Mouse (Mus musculus): ENCODE data around the gene Cbfa2t2. TPM values are rescaled to one million over a fixed set of nuclear protein-coding genes. Genes with fewer than 3 reads are reported as not detected.

The Cbfa2t2 gene
- total and polyA plus RNA-seq, 2 experiments = 4.3 to 7.3 TPM

DNA sequence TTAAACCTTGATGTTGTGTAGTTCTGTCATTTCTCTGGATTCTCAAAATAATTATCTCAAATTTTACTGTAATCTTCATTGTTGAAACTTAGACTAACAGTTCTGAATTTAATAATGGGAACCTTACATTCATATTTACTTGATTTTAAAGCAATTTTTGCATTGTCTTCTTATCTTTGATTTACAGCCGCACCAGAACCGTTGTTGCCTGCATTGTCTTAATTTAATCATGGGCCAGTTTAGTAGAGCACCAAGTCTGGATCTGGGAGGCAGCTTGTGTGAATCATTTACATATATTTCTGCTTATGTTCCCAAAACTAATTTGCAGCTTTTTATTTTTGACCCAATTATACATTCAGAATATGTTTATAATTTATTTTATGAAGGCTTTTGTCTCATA is 23.0 kb downstream of the Cbfa2t2 start:
- Histone ChIP-seq H3K27me3 (ENCODE audit: control insufficient read depth, insufficient read depth, low read length) (no peaks in the 10 kb centered on the region), H3K27ac (replicated peaks; ENCODE audit: insufficient read depth, low read depth, low read length) (no peak overlapping the region), H3K9ac (ENCODE audit: low read depth, low read length) (no peak overlapping the region), H3K4me1 (ENCODE audit: control insufficient read depth, insufficient read depth, low read length) (peaks cover 2% of the 10 kb centered on the region; the same call in 1 of the 2 replicates), H3K4me3 (ENCODE audit: insufficient read depth, low read depth, low read length) (no peak overlapping the region), H3K79me2 (ENCODE audit: control insufficient read depth, insufficient read depth, low read length) (peaks cover 32% of the 10 kb centered on the region), H3K36me3 (ENCODE audit: control insufficient read depth, insufficient read depth, low read length) (no peaks in the 10 kb centered on the region)
- TF ChIP-seq CTCF (IDR thresholded peaks at IDR 0.05; ENCODE audit: low read depth, low read length) (no peak), POLR2A (IDR thresholded peaks at IDR 0.05; ENCODE audit: extremely low read depth, insufficient read depth, low read length) (no peak)
- DNase-seq (ENCODE audit: extremely low read depth, low read depth, low spot score) = no peak
- WGBS = 62% methylated on average over 2 of the region's 2 CpGs

DNA sequence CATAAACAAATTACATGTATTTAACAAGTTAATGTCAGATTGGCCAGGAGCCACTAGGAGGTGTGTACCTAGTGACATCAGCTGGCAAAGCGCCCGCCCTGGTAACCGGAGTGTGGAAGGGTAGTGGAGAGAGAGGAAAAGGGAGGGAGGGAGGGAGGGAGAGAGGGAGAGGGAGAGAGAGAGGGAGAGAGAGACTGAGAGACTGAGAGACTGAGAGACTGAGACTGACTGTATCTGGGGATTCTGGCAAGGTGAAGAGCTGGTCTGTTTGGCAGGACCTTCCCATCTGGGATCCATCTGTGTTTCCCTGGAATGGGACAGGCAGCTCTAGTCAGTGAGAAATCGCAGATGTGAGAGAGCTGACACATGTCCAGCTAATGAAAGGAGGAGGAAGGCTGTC is 23.6 kb downstream of the Cbfa2t2 start:
- Histone ChIP-seq H3K79me2 (ENCODE audit: control insufficient read depth, insufficient read depth, low read length) (peaks cover 29% of the 10 kb centered on the region), H3K27me3 (ENCODE audit: control insufficient read depth, insufficient read depth, low read length) (no peaks in the 10 kb centered on the region), H3K4me1 (ENCODE audit: control insufficient read depth, insufficient read depth, low read length) (peaks cover 2% of the 10 kb centered on the region; the same call in 1 of the 2 replicates), H3K4me3 (ENCODE audit: insufficient read depth, low read depth, low read length) (no peak overlapping the region), H3K36me3 (ENCODE audit: control insufficient read depth, insufficient read depth, low read length) (no peaks in the 10 kb centered on the region), H3K9ac (ENCODE audit: low read depth, low read length) (no peak overlapping the region), H3K27ac (replicated peaks; ENCODE audit: insufficient read depth, low read depth, low read length) (no peak overlapping the region)
- TF ChIP-seq POLR2A (IDR thresholded peaks at IDR 0.05; ENCODE audit: extremely low read depth, insufficient read depth, low read length) (no peak), CTCF (IDR thresholded peaks at IDR 0.05; ENCODE audit: low read depth, low read length) (no peak)
- WGBS = 9% methylated on average over 4 of the region's 4 CpGs
- peak; percentile 65 for DNase-seq (ENCODE audit: extremely low read depth, low read depth, low spot score)

DNA sequence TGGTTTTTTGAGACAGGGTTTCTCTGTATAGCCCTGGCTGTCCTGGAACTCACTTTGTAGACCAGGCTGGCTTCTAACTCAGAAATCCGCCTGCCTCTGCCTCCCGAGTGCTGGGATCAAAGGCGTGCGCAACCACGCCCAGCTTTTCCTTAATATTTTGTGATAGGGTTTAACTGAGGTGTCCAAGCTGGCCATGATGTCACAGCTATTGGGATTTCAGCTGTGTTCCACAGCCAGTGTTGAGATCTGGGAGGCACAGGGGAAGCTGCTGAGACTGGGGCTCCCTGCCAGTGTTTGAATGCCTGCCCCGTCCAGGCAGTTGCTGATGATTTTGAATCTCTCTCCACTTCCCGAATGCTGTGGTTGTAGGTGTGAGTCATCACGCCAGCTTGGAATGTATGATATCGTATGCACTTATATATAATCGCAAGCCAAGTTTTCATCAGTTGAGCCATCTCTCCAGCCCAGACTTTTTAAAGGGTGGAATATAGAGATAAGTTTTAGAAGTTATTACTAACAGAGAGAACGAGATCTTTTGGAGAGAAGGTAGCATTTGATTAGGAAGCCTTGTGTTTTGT is 27.4 kb downstream of the Cbfa2t2 start:
- Histone ChIP-seq H3K9ac (ENCODE audit: low read depth, low read length) (no peak overlapping the region), H3K36me3 (ENCODE audit: control insufficient read depth, insufficient read depth, low read length) (no peaks in the 10 kb centered on the region), H3K4me3 (ENCODE audit: insufficient read depth, low read depth, low read length) (no peak overlapping the region), H3K4me1 (ENCODE audit: control insufficient read depth, insufficient read depth, low read length) (peaks cover 2% of the 10 kb centered on the region; the same call in 1 of the 2 replicates), H3K27ac (replicated peaks; ENCODE audit: insufficient read depth, low read depth, low read length) (no peak overlapping the region), H3K79me2 (ENCODE audit: control insufficient read depth, insufficient read depth, low read length) (peaks cover 24% of the 10 kb centered on the region), H3K27me3 (ENCODE audit: control insufficient read depth, insufficient read depth, low read length) (no peaks in the 10 kb centered on the region)
- DNase-seq (ENCODE audit: extremely low read depth, low read depth, low spot score) = no peak
- 78% methylated on average over 11 of the region's 11 CpGs for WGBS
- TF ChIP-seq POLR2A (IDR thresholded peaks at IDR 0.05; ENCODE audit: extremely low read depth, insufficient read depth, low read length) = no peak
- no peak for TF ChIP-seq CTCF (IDR thresholded peaks at IDR 0.05; ENCODE audit: low read depth, low read length)

DNA sequence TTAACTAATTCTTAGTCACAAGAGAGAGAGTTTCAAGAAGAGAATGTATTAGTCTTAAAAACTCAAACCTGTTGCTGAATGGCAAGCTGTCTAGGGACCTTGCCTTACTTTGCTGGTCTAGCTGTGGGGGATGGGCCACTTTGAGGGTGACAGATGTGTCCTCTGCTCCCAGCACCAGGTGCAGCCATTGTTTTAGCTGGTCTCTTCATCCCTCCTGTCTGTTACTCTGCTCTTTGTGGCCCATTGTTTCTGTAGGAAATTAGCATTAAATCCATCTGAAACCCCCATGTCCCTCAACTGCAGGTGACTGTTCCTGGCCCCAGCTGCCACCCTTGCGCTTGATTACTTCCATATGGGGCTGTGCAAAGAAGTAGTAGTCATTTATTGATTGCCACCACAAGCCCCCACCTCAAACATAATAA is 29.6 kb downstream of the Cbfa2t2 start:
- H3K4me1 ChIP-seq (ENCODE audit: control insufficient read depth, insufficient read depth, low read length) = no peaks in the 10 kb centered on the region
- H3K27me3 ChIP-seq (ENCODE audit: control insufficient read depth, insufficient read depth, low read length) = no peaks in the 10 kb centered on the region
- H3K4me3 ChIP-seq (ENCODE audit: insufficient read depth, low read depth, low read length) = no peak overlapping the region
- no peak for DNase-seq (ENCODE audit: extremely low read depth, low read depth, low spot score)
- TF ChIP-seq POLR2A (IDR thresholded peaks at IDR 0.05; ENCODE audit: extremely low read depth, insufficient read depth, low read length) = no peak
- TF ChIP-seq CTCF (IDR thresholded peaks at IDR 0.05; ENCODE audit: low read depth, low read length) = no peak
- H3K79me2 ChIP-seq (ENCODE audit: control insufficient read depth, insufficient read depth, low read length) = peaks cover 21% of the 10 kb centered on the region
- 100% methylated on average over 1 of the region's 1 CpGs for WGBS
- no peak overlapping the region for H3K27ac ChIP-seq (replicated peaks; ENCODE audit: insufficient read depth, low read depth, low read length)
- H3K36me3 ChIP-seq (ENCODE audit: control insufficient read depth, insufficient read depth, low read length) = no peaks in the 10 kb centered on the region
- no peak overlapping the region for H3K9ac ChIP-seq (ENCODE audit: low read depth, low read length)

DNA sequence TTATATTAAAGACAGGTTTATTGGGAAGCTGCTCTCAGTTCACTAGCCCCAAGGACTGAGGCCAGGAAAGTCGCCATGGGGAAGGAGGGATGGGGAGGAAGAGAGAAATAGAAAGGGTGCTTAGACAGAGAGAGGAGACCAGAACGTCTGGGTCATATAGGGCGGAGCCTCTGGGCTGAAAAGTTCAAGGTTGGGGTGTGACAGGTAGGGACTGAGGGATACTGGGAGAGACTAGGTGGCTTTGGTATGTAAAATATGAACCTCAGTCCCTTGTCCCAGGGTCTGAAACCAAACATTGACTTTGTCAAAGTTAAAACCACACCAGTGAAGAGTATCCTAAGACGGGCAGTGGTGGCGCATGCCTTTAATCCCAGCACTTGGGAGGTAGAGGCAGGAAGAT is 30.9 kb downstream of the Cbfa2t2 start:
- Histone ChIP-seq H3K27me3 (ENCODE audit: control insufficient read depth, insufficient read depth, low read length) (no peaks in the 10 kb centered on the region), H3K36me3 (ENCODE audit: control insufficient read depth, insufficient read depth, low read length) (no peaks in the 10 kb centered on the region), H3K79me2 (ENCODE audit: control insufficient read depth, insufficient read depth, low read length) (peaks cover 21% of the 10 kb centered on the region), H3K27ac (replicated peaks; ENCODE audit: insufficient read depth, low read depth, low read length) (no peak overlapping the region), H3K4me3 (ENCODE audit: insufficient read depth, low read depth, low read length) (no peak overlapping the region), H3K4me1 (ENCODE audit: control insufficient read depth, insufficient read depth, low read length) (no peaks in the 10 kb centered on the region), H3K9ac (ENCODE audit: low read depth, low read length) (no peak overlapping the region)
- no peak for DNase-seq (ENCODE audit: extremely low read depth, low read depth, low spot score)
- no peak for TF ChIP-seq CTCF (IDR thresholded peaks at IDR 0.05; ENCODE audit: low read depth, low read length)
- no peak for TF ChIP-seq POLR2A (IDR thresholded peaks at IDR 0.05; ENCODE audit: extremely low read depth, insufficient read depth, low read length)
- WGBS = 85% methylated on average over 5 of the region's 5 CpGs

Measured in liver, adult 2 months (tissue).